Mouse (Mus musculus): ENCODE data around the gene Speer4e. TPM values are rescaled to one million over a fixed set of nuclear protein-coding genes. Genes with fewer than 3 reads are reported as not detected.

Gene Speer4e
- 5.0 TPM for polyA plus RNA-seq (2014; fragmentation: Illumina TruSeq; extraction: RNeasy Lipid Tissue Mini Kit (QIAGEN cat#74804); ENCODE audit: low read depth, low replicate concordance)

GRCm38 (mm10) chr5:14938329-14938728 lies at the start of gene Speer4e:
Gene Speer4e, minus strand, starts transcription at chr5:14938429.

GRCm38 (mm10) chr5:14978835-14979234 lies 40.6 kb upstream of the Speer4e start, which contains the start of gene Gm10354:
Gene Gm10354, minus strand, starts transcription at chr5:14978935.

GRCm38 (mm10) chr5:14914799-14915198 lies 23.4 kb downstream of the Speer4e start, which contains the start of gene Gm9758:
Gene Gm9758, minus strand, starts transcription at chr5:14914899.

Other genes with a start within 250 kb of the Speer4e start
- gene Gm9758, start 23.5 kb downstream of the Speer4e start, polyA plus RNA-seq (2014; fragmentation: Illumina TruSeq; extraction: RNeasy Lipid Tissue Mini Kit (QIAGEN cat#74804); ENCODE audit: low read depth, low replicate concordance): 11.0 TPM
- 14.4 TPM for gene Gm10354, start 40.5 kb upstream of the Speer4e start, polyA plus RNA-seq (2014; fragmentation: Illumina TruSeq; extraction: RNeasy Lipid Tissue Mini Kit (QIAGEN cat#74804); ENCODE audit: low read depth, low replicate concordance)
- gene Gm17019, start 94.6 kb upstream of the Speer4e start, polyA plus RNA-seq (2014; fragmentation: Illumina TruSeq; extraction: RNeasy Lipid Tissue Mini Kit (QIAGEN cat#74804); ENCODE audit: low read depth, low replicate concordance): 12.8 TPM

Measured in testis, adult 10 weeks (tissue).